ENCODE assay signal across 9 mouse cellular contexts in genomic region chr10:50370611-50371010, GRCm38 (mm10).
DNase-seq lines count a peak whose midpoint lies in the region; ATAC-seq and TF ChIP-seq lines count a peak whose summit lies in the region.
"Had no signal": no experiment of that assay in that cellular context is flagged by ENCODE, and none has a peak within 500 bp of the region (broad histone marks: within the 10 kb centered on the region; RNA-seq: fewer than 3 reads in every experiment).

No protein-coding gene starts in this region.

- no peaks in the 10 kb centered on the region for H3K36me3 ChIP-seq in limb, embryonic 14.5 days (ENCODE audit: control insufficient read depth, insufficient read depth, low read length)
- no peaks in the 10 kb centered on the region for H3K36me3 ChIP-seq in kidney, adult 2 months (ENCODE audit: control insufficient read depth, insufficient read depth, low read length)

- no peak for ATAC-seq in limb, embryonic 14.5 days (ENCODE audit: low FRiP score, low read depth)

- H3K4me3 ChIP-seq in limb, embryonic 14.5 days (replicated peaks; ENCODE audit: low read length) = no peak overlapping the region
- H3K4me3 ChIP-seq in kidney, adult 2 months (ENCODE audit: insufficient read depth, low read depth, low read length) = no peak overlapping the region
- H3K4me3 ChIP-seq: megakaryocyte, embryonic 14.5 days had no signal

- no peaks in the 10 kb centered on the region for H3K27me3 ChIP-seq in limb, embryonic 14.5 days (ENCODE audit: control insufficient read depth, insufficient read depth, low read length)
- H3K27me3 ChIP-seq in kidney, adult 2 months (replicated peaks; ENCODE audit: control insufficient read depth, insufficient read depth, low read length) = no peaks in the 10 kb centered on the region
- H3K27me3 ChIP-seq: megakaryocyte, embryonic 14.5 days had no signal

- H3K4me2 ChIP-seq in limb, embryonic 14.5 days (replicated peaks; ENCODE audit: low read depth, low read length, severe bottlenecking) = no peak overlapping the region

- no peaks in the 10 kb centered on the region for H3K9me3 ChIP-seq in limb, embryonic 14.5 days (ENCODE audit: control insufficient read depth, low read length)
- H3K9me3 ChIP-seq: megakaryocyte, embryonic 14.5 days had no signal

- peak; percentile 6 for DNase-seq in left cerebral cortex, adult 11 months (ENCODE audit: low spot score)
- no peak for DNase-seq in left cerebral cortex, adult 8-10 months (ENCODE audit: low spot score in 2 of 2)
- DNase-seq in R1 (ENCODE audit: low read depth, low spot score) = peak; percentile 6
- peak; percentile 3 for DNase-seq in embryo, embryonic 11.5 days (ENCODE audit: low read depth, low spot score)
- peak; percentile 7 for DNase-seq in limb, embryonic 14.5 days (ENCODE audit: low spot score)
- no peak for DNase-seq in thymus, postnatal 10 days (ENCODE audit: low spot score in 2 of 2)
- no peak for DNase-seq in kidney, adult 2 months
- DNase-seq in urinary bladder, postnatal 4 days (ENCODE audit: low spot score in 2 of 2) = no peak

- no peak overlapping the region for H3K27ac ChIP-seq in limb, embryonic 14.5 days (replicated peaks; ENCODE audit: low read depth, low read length)
- H3K27ac ChIP-seq in kidney, adult 2 months (ENCODE audit: insufficient read depth, low read depth, low read length) = no peak overlapping the region

- no peak for TF ChIP-seq POLR2A in limb, embryonic 14.5 days (IDR thresholded peaks at IDR 0.05; ENCODE audit: borderline replicate concordance, extremely low read depth, insufficient read depth, insufficient read length)
- TF ChIP-seq POLR2A in kidney, adult 2 months (IDR thresholded peaks at IDR 0.05; ENCODE audit: low read depth, low read length) = no peak

- TF ChIP-seq CTCF in kidney, adult 2 months (conservative IDR thresholded peaks at IDR 0.05; ENCODE audit: insufficient read depth, insufficient read length, low read depth, low read length) = no peak

- 61% methylated on average over 1 of the region's 1 CpGs for WGBS in limb, embryonic 14.5 days
- WGBS in kidney, adult 2 months = 58% methylated on average over 1 of the region's 1 CpGs

- H3K4me1 ChIP-seq in limb, embryonic 14.5 days (ENCODE audit: control insufficient read depth, insufficient read depth, low read length) = no peaks in the 10 kb centered on the region
- H3K4me1 ChIP-seq in kidney, adult 2 months (ENCODE audit: control insufficient read depth, insufficient read depth, low read length) = no peaks in the 10 kb centered on the region
- H3K4me1 ChIP-seq: megakaryocyte, embryonic 14.5 days had no signal

- H3K9ac ChIP-seq in limb, embryonic 14.5 days (ENCODE audit: low read depth, low read length, severe bottlenecking) = no peak overlapping the region

Comparison
In these comparisons a context has a peak if more than half of its experiments do, and no peak if none do; other contexts are left out.
1. DNase-seq: peak in left cerebral cortex, adult 11 months (single experiment), R1 (single experiment), embryo, embryonic 11.5 days (single experiment) and limb, embryonic 14.5 days (single experiment); none in left cerebral cortex, adult 8-10 months (0 of 2), thymus, postnatal 10 days (0 of 2), kidney, adult 2 months (single experiment) and urinary bladder, postnatal 4 days (0 of 2).